Mouse (Mus musculus) ES-E14 (cell line): ENCODE results near the gene Il2ra.

Experiments used
- CHD2 ChIP-seq: IDR thresholded peaks from 2 replicates; pipeline ENCODE4 v1.6.1; 2014; ENCODE audit warnings: mild to moderate bottlenecking, low read depth, low read length, inconsistent platforms
- HCFC1 ChIP-seq: IDR thresholded peaks from 2 replicates; pipeline ENCODE4 v1.6.1; 2012; ENCODE audit warnings: low read length, inconsistent platforms, borderline replicate concordance; ENCODE audit not compliant: insufficient read depth
- MAFK ChIP-seq: IDR thresholded peaks from 2 replicates; pipeline ENCODE4 v1.6.1; 2014; ENCODE audit warnings: mild to moderate bottlenecking, low read depth, low read length, inconsistent platforms; ENCODE audit not compliant: insufficient read depth
- ZC3H11A ChIP-seq: IDR thresholded peaks from 2 replicates; pipeline ENCODE4 v1.6.1; 2012; ENCODE audit warnings: low read depth, mild to moderate bottlenecking, inconsistent platforms, low read length, borderline replicate concordance
- ZNF384 ChIP-seq: IDR thresholded peaks from 2 replicates; pipeline ENCODE4 v1.6.1; 2012; ENCODE audit warnings: low read depth, low read length, inconsistent platforms

GRCm38 (mm10) chr2:11663961-11664360, 21.4 kb downstream of the Il2ra start:
- TF ChIP-seq MAFK (no peak), HCFC1 (0 out of 2 replicates have a peak, but pooled peaks have one; percentile 16), CHD2 (no peak), ZNF384 (no peak), ZC3H11A (no peak; the same call in 1 of the 2 replicates)
